Mouse (Mus musculus) adrenal gland, postnatal 25 days (tissue): ENCODE data around the gene Rgs12. TPM values are rescaled to one million over a fixed set of nuclear protein-coding genes. Genes with fewer than 3 reads are reported as not detected.

Source experiments
- DNase-seq: peaks from one replicate; pipeline ENCODE4 v3.0.0; 2021; ENCODE audit warnings: mixed read lengths
- total RNA-seq: library from RNA; stranded (reverse); gene quantifications from 2 replicates; pipeline ENCODE4 v1.2.3, GENCODE M21; 2021

Gene Rgs12
- total RNA-seq, 1 experiment from 2014 or later: 42.1 TPM

- no peak for DNase-seq
Observed at GRCm38 (mm10) chr5:34931516-34932457, 17.5 kb upstream of the Rgs12 start.

GRCm38 (mm10) chr5:34932458-34932806 lies 16.8 kb upstream of the Rgs12 start:
- no peak for DNase-seq

GRCm38 (mm10) chr5:34933461-34933860 lies 15.8 kb upstream of the Rgs12 start:
- no peak for DNase-seq

GRCm38 (mm10) chr5:34941710-34942470 lies 7.4 kb upstream of the Rgs12 start:
- no peak for DNase-seq

GRCm38 (mm10) chr5:34943428-34943827 lies 5.8 kb upstream of the Rgs12 start:
- DNase-seq: no peak

- no peak for DNase-seq
Observed at GRCm38 (mm10) chr5:34949769-34950211, 545 bp downstream of the Rgs12 start.

- no peak for DNase-seq
Observed at GRCm38 (mm10) chr5:34950486-34951160, 1.4 kb downstream of the Rgs12 start.

- no peak for DNase-seq
Observed at GRCm38 (mm10) chr5:34951161-34951834, 2.1 kb downstream of the Rgs12 start.

GRCm38 (mm10) chr5:34954508-34954907 lies 5.3 kb downstream of the Rgs12 start:
- no peak for DNase-seq

GRCm38 (mm10) chr5:34955630-34956029 lies 6.4 kb downstream of the Rgs12 start:
- peak; percentile 74 for DNase-seq

- no peak for DNase-seq
Observed at GRCm38 (mm10) chr5:34956151-34956550, 6.9 kb downstream of the Rgs12 start.

GRCm38 (mm10) chr5:34957015-34957414 lies 7.8 kb downstream of the Rgs12 start:
- peak; percentile 44 for DNase-seq

- DNase-seq: no peak
Observed at GRCm38 (mm10) chr5:34960021-34960420, 10.8 kb downstream of the Rgs12 start.

- no peak for DNase-seq
Observed at GRCm38 (mm10) chr5:34965531-34965930, 16.3 kb downstream of the Rgs12 start.

- no peak for DNase-seq
Observed at GRCm38 (mm10) chr5:34968386-34968785, 19.1 kb downstream of the Rgs12 start.

GRCm38 (mm10) chr5:34972471-34972870 lies 23.2 kb downstream of the Rgs12 start:
- DNase-seq: no peak

- no peak for DNase-seq
Observed at GRCm38 (mm10) chr5:34973560-34974317, 24.5 kb downstream of the Rgs12 start.

- DNase-seq: no peak
Observed at GRCm38 (mm10) chr5:34974773-34975443, 25.7 kb downstream of the Rgs12 start.

GRCm38 (mm10) chr5:34976540-34977292 lies 27.5 kb downstream of the Rgs12 start:
- DNase-seq: peak; percentile 58

GRCm38 (mm10) chr5:34980099-34980498 lies 30.9 kb downstream of the Rgs12 start:
- no peak for DNase-seq
